Mouse (Mus musculus) E14TG2a.4 (cell line): ENCODE data around the gene Atg2a.

ENCODE experiments used
- H3K27me3 ChIP-seq: 2 replicates; pipeline ENCODE4 v1.6.1; 2014; ENCODE audit warnings: low read length, control low read depth; ENCODE audit not compliant: insufficient read depth
- H3K36me3 ChIP-seq: 2 replicates; pipeline ENCODE4 v1.6.1; 2014; ENCODE audit warnings: low read length, control low read depth; ENCODE audit not compliant: insufficient read depth
- H3K4me1 ChIP-seq: replicated peaks from 2 replicates; pipeline ENCODE4 v1.6.1; 2014; ENCODE audit warnings: low read depth, low read length, control low read depth
- H3K4me3 ChIP-seq: replicated peaks from 2 replicates; pipeline ENCODE4 v1.5.1; 2014; ENCODE audit warnings: mild to moderate bottlenecking, low read length
- H3K9me3 ChIP-seq: 2 replicates; pipeline ENCODE4 v1.6.1; 2014; ENCODE audit warnings: low read length, control low read depth
- CTCF ChIP-seq: conservative IDR thresholded peaks from 2 replicates; pipeline ENCODE4 v1.5.1; 2014; ENCODE audit warnings: low read length
- NANOG ChIP-seq: IDR thresholded peaks from 2 replicates; pipeline ENCODE4 v1.6.1; 2014; ENCODE audit warnings: borderline replicate concordance, low read length, mixed read lengths
- POU5F1 ChIP-seq: IDR thresholded peaks from 2 replicates; pipeline ENCODE4 v1.6.1; 2014; ENCODE audit warnings: low read length, borderline replicate concordance

Gene Atg2a

DNA sequence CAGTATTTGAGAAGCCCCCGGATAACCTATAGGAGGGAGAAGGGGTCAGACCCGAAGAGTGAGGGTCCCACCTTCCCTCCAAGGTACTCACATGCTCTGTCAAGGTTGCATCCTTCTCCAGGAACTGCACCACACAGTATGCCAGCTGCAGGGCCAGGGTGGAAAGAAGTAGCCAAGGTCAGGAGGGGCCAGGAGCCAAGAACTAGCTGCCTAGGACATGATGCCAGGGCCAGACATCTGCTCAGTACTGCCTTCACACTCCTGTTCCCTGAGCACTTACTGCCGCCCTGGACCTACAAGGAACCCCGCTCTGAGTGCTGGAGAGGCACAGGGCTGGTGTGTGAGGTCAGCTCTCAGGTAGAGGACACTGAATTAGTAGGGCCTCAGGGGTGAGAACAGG, 11.1 kb upstream of the Atg2a start:
- no peak overlapping the region for H3K4me3 ChIP-seq
- no peak for TF ChIP-seq NANOG
- no peak for TF ChIP-seq POU5F1
- TF ChIP-seq CTCF = no peak
- no peaks in the 10 kb centered on the region for H3K9me3 ChIP-seq
- peaks cover 69% of the 10 kb centered on the region for H3K36me3 ChIP-seq
- peaks cover 58% of the 10 kb centered on the region for H3K4me1 ChIP-seq
- H3K27me3 ChIP-seq = no peaks in the 10 kb centered on the region

DNA sequence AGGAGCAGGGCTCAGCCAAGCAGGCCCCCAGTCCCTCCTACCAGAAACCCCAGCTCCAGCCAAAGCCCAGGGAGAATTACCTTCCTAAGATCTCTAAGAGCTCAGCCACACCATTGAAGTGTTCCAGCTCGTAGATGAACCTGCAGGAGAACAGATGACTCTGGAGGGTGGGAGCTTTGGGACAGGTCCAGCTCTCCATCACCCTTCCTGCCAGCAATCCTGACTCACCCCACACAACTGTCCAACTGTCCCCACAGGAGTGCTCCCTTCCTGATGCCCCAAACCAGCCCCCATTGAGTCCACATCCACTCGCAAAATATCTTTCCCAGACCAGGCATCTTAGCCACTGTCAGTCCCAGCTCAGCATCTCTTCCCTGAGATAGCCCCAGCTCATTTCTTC, 10.4 kb upstream of the Atg2a start:
- H3K4me3 ChIP-seq = no peak overlapping the region
- TF ChIP-seq CTCF = no peak
- TF ChIP-seq NANOG = no peak
- no peak for TF ChIP-seq POU5F1
- peaks cover 69% of the 10 kb centered on the region for H3K36me3 ChIP-seq
- no peaks in the 10 kb centered on the region for H3K27me3 ChIP-seq
- H3K9me3 ChIP-seq = no peaks in the 10 kb centered on the region
- H3K4me1 ChIP-seq = peaks cover 51% of the 10 kb centered on the region

DNA sequence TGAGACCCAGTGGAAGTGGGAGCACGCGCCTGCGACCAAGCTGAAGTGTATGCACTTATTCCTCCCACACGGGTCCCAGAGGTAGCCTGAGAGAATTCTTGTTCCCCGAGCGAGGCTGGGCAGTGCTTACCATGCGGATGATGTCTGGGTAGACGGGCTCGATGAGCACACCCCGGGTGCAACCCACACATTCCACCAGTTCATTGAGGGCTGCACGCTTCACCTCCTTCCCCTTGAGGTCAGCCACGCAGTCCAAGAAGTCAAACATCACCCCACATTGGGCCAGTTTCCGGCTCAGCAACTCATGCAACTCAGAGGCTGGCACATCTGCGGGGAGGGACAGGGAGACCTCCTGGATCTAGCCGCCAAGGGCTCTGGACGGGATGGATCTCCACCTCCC, 7.8 kb upstream of the Atg2a start:
- TF ChIP-seq POU5F1 (no peak), NANOG (no peak), CTCF (no peak)
- H3K36me3 ChIP-seq = peaks cover 59% of the 10 kb centered on the region

DNA sequence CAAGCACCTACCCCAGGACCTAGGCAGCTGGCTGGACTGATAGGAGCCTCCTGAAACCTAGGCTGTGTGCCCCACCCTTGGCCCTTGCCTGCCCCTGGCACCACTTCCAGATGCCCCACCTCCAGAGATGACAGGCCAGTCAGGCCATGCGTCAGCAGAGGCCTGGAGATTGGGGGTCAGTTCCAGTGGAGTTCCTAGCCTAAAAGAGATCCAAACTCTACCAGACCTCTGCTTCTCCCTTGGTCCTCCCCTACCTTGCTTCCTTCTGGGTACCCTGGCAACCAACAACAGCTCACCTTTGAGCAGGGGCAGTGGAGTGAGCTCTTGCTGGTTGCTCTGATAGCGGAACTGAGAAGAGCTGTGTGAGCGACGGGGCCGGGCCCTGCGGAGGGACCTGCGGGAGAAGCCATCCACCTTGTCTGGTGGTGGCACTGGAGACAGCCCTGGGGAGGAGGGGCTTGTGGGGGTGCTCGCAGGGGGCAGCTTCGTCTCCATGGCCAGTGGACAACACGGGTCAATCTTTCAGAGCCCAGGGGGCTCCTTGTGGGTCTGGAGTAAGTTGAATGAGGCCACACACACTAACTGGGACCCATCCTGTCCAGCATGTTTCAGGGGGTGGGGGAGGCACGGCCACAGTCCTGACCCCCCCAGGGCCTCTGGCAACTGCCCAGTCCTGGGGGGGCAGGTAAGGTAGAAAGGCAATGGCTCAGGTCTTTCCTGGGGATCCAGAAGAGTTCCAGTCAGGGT, 7.0 kb upstream of the Atg2a start:
- Histone ChIP-seq H3K9me3 (no peaks in the 10 kb centered on the region), H3K4me3 (peak overlapping the region; percentile 94), H3K36me3 (peaks cover 50% of the 10 kb centered on the region), H3K27me3 (no peaks in the 10 kb centered on the region), H3K4me1 (peaks cover 51% of the 10 kb centered on the region)
- TF ChIP-seq NANOG (no peak), POU5F1 (no peak), CTCF (no peak)

More for the DNA sequence above, 7.8 kb upstream of the Atg2a start:
- H3K4me1 ChIP-seq = peaks cover 51% of the 10 kb centered on the region
- H3K9me3 ChIP-seq = no peaks in the 10 kb centered on the region
- H3K27me3 ChIP-seq = no peaks in the 10 kb centered on the region
- H3K4me3 ChIP-seq = no peak overlapping the region

DNA sequence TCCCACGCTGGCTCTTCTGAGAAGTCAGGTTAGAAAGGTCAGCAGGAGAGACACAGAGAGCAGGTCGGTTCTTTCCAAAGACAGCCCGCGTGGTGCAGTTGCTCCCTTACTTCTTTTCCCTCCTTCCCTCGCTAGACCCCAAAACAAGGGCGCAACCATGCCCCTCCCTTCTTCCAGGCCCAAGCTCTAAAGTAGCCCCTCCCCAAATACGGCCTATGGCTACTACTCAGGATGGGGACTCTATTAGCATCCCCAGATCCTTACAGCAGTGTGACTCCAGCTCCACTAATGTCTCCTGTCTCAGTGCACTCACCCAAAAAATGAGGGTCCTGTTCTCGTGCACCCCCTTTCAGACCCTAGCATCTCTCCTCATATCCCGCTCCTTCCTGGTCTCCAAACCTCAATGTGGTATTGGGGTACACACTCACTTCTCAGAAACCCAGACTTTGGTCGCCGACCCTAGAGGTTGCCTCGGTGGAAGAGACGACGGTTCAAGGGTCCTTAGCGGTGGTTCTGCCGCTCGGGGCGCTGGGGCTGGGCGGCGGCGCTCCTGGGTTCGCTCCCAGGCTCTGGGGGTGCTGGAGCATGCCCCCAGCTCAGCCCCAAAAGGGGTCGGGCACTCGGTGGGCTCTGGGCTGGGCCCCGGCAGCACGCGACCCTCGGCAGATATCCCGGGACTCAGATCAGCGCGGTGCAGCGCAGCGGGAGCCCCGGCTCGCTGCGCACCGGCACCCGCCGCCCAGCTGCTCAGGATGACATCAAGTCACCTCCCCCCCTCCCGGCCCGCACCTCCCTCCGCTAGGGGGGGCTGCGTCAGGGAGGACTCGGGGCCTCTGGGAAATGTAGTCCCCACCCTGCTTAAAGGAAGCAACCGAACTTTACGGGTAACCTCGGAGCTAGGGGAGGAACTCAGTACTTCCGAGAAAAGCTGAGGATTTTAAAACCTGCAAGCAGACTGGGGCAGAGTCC, 6.1 kb upstream of the Atg2a start, which contains the start of gene Ppp2r5b:
Ppp2r5b (minus strand) TSS at position 789 of the 969 bp plus-strand sequence.
- TF ChIP-seq POU5F1 = no peak
- TF ChIP-seq CTCF = no peak
- TF ChIP-seq NANOG = no peak
- Histone ChIP-seq H3K4me3 (peak within 1 kb of the TSS; percentile 94), H3K9me3 (no peaks in the 10 kb centered on the region)

DNA sequence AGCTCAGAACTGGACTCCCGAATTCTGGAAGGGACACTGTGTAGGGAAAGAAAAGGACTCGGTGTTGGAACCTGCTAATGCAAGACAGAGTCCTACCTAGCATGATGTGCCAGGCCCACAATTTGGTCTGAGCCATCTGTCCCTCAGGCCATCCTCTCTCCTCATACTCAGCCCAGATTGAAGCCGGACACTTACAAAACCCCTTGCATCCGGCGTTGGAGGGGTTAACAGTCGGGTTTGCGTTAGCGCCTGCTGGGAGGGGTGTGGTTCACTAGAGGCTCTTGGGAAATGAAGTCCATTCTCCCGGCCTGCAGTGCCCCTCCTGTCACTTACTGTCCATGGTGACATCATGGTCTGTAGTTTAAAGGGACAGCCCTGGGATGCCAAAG, 5.4 kb upstream of the Atg2a start:
- no peak for TF ChIP-seq CTCF
- TF ChIP-seq NANOG = no peak
- no peak for TF ChIP-seq POU5F1
- Histone ChIP-seq H3K27me3 (no peaks in the 10 kb centered on the region), H3K9me3 (no peaks in the 10 kb centered on the region), H3K4me1 (peaks cover 65% of the 10 kb centered on the region), H3K4me3 (peak overlapping the region; percentile 94), H3K36me3 (peaks cover 35% of the 10 kb centered on the region)

More for the DNA sequence above, 6.1 kb upstream of the Atg2a start, which contains the start of gene Ppp2r5b:
- peaks cover 42% of the 10 kb centered on the region for H3K36me3 ChIP-seq
- H3K27me3 ChIP-seq = no peaks in the 10 kb centered on the region
- H3K4me1 ChIP-seq = peaks cover 59% of the 10 kb centered on the region

DNA sequence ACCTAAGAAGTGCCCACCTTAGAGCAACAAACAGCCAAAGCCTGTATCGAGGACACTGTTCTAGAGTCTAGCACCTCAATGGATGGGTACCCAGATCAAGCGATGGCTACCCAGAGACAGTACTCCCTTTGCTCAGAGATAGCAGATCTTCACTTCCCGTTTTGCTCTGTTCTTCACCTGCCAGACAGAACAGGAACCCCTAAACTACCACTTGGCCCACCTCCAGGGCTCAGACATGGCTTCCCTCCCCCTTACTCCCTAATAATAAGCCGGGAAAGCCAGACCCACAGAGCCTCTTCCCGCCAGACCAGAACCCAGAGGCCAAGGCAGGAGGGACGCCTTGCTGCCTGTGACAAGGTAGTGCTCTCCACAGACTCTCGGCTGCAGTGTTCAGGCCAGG, 4.6 kb upstream of the Atg2a start:
- H3K4me1 ChIP-seq = peaks cover 65% of the 10 kb centered on the region
- no peaks in the 10 kb centered on the region for H3K9me3 ChIP-seq
- peaks cover 27% of the 10 kb centered on the region for H3K36me3 ChIP-seq
- H3K4me3 ChIP-seq = peak overlapping the region; percentile 94
- TF ChIP-seq NANOG (no peak), POU5F1 (no peak), CTCF (no peak)
- H3K27me3 ChIP-seq = no peaks in the 10 kb centered on the region

DNA sequence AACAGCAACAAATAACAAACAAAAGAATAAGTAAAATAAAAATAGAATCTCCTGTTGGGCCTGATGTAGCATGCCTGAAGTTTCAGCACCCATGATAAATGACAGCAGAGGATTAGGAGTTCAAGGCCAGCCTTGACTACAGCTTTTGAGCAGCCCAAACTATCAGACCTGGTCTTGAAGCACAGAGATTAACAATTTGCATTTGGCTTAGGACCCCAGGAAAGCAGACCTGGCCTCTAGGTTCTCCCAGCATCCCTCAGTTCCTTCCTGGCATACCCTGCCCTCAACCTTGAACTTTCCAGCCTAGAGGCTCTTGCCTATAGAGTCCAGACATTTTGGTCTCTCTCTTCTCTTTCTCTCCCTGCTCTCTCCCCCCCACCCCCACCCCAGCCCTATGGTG, 2.7 kb upstream of the Atg2a start:
- Histone ChIP-seq H3K4me1 (peaks cover 82% of the 10 kb centered on the region), H3K36me3 (peaks cover 16% of the 10 kb centered on the region), H3K27me3 (no peaks in the 10 kb centered on the region), H3K9me3 (no peaks in the 10 kb centered on the region), H3K4me3 (no peak overlapping the region)
- peak; percentile 65; the same call in 1 of the 2 replicates for TF ChIP-seq POU5F1
- no peak for TF ChIP-seq NANOG
